15 mouse cellular contexts compared by ENCODE assay signal in genomic region chr2:134977641-134978040, GRCm38 (mm10).
DNase-seq lines count a peak whose midpoint lies in the region; ATAC-seq and TF ChIP-seq lines count a peak whose summit lies in the region.
"Had no signal": no experiment of that assay in that cellular context is flagged by ENCODE, and none has a peak within 500 bp of the region (broad histone marks: within the 10 kb centered on the region; RNA-seq: fewer than 3 reads in every experiment).

No protein-coding gene starts in this region.

- peak; percentile 5; the same call in 1 of the 2 replicates for TF ChIP-seq CTCF in lung, embryonic 14.5 days (IDR thresholded peaks at IDR 0.05; ENCODE audit: low read depth)

- peak; percentile 15 for DNase-seq in gastrocnemius, adult 18-20 months (ENCODE audit: low spot score)
- DNase-seq in gastrocnemius, postnatal 25 days: no peak
- peak; percentile 79 for DNase-seq in lung, embryonic 14.5 days
- DNase-seq in lung, postnatal 14 days: no peak
- peak; percentile 38 to 51 for DNase-seq in adrenal gland, postnatal 36 days
- DNase-seq in spleen, postnatal 14 days (ENCODE audit: low spot score in 2 of 2): no peak
- DNase-seq: gastrocnemius, postnatal 36 days; kidney, adult 18-20 months; right cerebral cortex, postnatal 4 days had no signal

- no peak overlapping the region for H3K27ac ChIP-seq in lung, embryonic 14.5 days (ENCODE audit: low read depth)
- H3K27ac ChIP-seq: heart, embryonic 15.5 days; hindbrain, embryonic 14.5 days; liver, embryonic 15.5 days; midbrain, embryonic 10.5 days; stomach, postnatal 0 days had no signal

- no peaks in the 10 kb centered on the region for H3K27me3 ChIP-seq in lung, embryonic 14.5 days (ENCODE audit: insufficient read depth, low read length)
- H3K27me3 ChIP-seq: heart, embryonic 15.5 days; liver, embryonic 15.5 days had no signal

- no peaks in the 10 kb centered on the region for H3K36me3 ChIP-seq in lung, embryonic 14.5 days (ENCODE audit: insufficient read depth)
- H3K36me3 ChIP-seq: heart, embryonic 15.5 days; liver, embryonic 15.5 days; midbrain, embryonic 10.5 days had no signal

- H3K9ac ChIP-seq in lung, embryonic 14.5 days: no peak overlapping the region
- H3K9ac ChIP-seq: heart, embryonic 15.5 days; hindbrain, embryonic 14.5 days; liver, embryonic 15.5 days had no signal

- no peaks in the 10 kb centered on the region for H3K4me1 ChIP-seq in lung, embryonic 14.5 days (ENCODE audit: insufficient read depth)
- H3K4me1 ChIP-seq: liver, embryonic 15.5 days had no signal

- WGBS in lung, embryonic 14.5 days: 60% methylated on average over 1 of the region's 1 CpGs

- ATAC-seq in lung, embryonic 14.5 days (ENCODE audit: insufficient read depth): no peak
- ATAC-seq in hematopoietic stem cell, adult 5-6 weeks (replicated peaks in 1 of 2; ENCODE audit: insufficient read depth in 1 of 2, low FRiP score in 2 of 2, low TSS enrichment in 1 of 2, low read depth in 1 of 2, poor library complexity in 2 of 2, severe bottlenecking in 2 of 2): peak; percentile 25 to 74; a peak in 2 of 4 replicates

- no peak overlapping the region for H3K4me2 ChIP-seq in lung, embryonic 14.5 days
- H3K4me2 ChIP-seq: heart, embryonic 15.5 days; hindbrain, embryonic 14.5 days; liver, embryonic 15.5 days had no signal

- no peak overlapping the region for H3K4me3 ChIP-seq in lung, embryonic 14.5 days (ENCODE audit: low read depth, low read length)
- H3K4me3 ChIP-seq: heart, embryonic 15.5 days; liver, embryonic 15.5 days; midbrain, embryonic 10.5 days had no signal

- no peaks in the 10 kb centered on the region for H3K9me3 ChIP-seq in lung, embryonic 14.5 days (ENCODE audit: low read depth, low read length)
- H3K9me3 ChIP-seq: heart, embryonic 15.5 days; liver, embryonic 15.5 days; midbrain, embryonic 10.5 days had no signal

Comparison
In these comparisons a context has a peak if more than half of its experiments do, and no peak if none do; other contexts are left out.
1. DNase-seq: peak in gastrocnemius, adult 18-20 months (single experiment), lung, embryonic 14.5 days (single experiment) and adrenal gland, postnatal 36 days (2 of 2); none in gastrocnemius, postnatal 25 days (single experiment), lung, postnatal 14 days (single experiment) and spleen, postnatal 14 days (0 of 2).